Mouse (Mus musculus): Measurements from ENCODE around the gene Prdm9. TPM values are rescaled to one million over a fixed set of nuclear protein-coding genes. Genes with fewer than 3 reads are reported as not detected.
A peak's percentile ranks its signal among the peaks of the same experiment; 100 is the strongest.
"Not testable (repeated sequence)": the region's sequence is repeated elsewhere in the genome, so short reads cannot be mapped to it uniquely, and the experiment has no call there.

The Prdm9 gene
- total RNA-seq (2015; ENCODE audit: low replicate concordance) (3.8 TPM in 1 of 2 replicates, not detected in the other), total RNA-seq (2017; ENCODE audit: low replicate concordance) (0.26 and 0.42 TPM in 2 replicates)

DNA sequence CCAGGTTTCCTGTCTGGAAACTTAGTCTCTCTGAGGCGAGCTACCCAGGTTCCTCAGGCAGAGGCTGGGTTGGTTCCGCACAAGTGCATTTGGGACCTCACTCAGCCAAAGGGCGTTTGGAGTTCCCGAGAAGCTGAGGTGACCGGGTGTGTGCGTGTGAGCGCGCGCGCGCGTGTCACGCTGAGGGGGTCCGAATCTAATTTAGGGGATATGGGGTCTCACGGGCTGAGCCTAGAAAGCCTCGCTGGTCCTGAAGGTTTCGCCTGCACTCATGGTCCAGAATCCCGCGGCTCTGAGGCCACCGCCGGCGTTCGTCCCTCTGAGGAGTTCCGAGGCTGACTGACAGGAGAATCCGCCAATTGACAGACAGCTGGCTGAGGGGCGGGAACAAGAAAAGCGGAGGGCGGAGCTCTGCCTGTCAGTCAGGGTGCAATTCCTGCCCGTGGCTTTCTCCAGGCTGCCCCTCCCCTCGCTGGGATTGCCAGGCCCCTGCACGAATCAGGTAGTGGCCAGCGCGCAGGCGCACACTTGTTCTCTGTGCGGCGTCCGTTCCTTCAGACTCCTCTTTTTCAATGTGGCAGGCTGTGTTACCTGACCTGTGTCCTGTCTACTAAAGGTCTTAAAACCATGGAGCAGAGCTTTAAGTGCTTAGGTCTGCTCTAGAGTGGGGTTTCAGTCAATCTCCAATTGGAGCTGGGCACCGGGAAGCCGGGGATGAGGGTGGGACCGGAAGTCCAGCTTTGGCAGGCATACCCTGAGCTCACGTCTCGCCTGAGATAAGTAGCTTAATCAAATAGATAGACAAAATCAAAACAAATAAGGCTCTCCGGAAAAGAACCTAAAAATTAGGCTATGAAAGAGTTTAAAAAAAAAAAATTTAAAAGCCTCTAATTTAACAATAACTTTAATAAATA lies at the start of gene Prdm9:
Gene Prdm9, minus strand, starts transcription at position 341 of the 914 bp plus-strand sequence.
- peak; percentile 100 for ATAC-seq (replicated peaks; ENCODE audit: low FRiP score, poor library complexity, severe bottlenecking)

DNA sequence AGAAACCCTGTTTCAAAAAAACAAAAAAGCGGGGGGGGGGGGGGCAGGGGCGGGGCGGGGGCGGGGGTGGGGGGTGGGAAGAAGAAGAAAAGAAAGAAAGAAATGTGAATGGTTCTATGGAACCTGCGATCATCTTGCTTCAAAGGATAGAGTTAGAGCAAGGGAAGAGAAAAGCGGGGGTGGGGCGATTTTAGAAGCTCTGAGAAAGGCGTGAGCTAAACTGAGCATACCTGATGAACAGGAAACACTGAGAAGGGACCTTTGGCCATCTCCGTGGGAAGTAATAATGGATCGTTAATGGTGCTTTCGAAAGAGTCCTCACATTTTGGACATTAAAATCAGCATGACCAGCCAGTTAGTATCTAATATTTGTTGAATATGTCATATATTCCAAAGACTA lies 35.3 kb upstream of the Prdm9 start:
- no peak for ATAC-seq (replicated peaks; ENCODE audit: low FRiP score, poor library complexity, severe bottlenecking)

DNA sequence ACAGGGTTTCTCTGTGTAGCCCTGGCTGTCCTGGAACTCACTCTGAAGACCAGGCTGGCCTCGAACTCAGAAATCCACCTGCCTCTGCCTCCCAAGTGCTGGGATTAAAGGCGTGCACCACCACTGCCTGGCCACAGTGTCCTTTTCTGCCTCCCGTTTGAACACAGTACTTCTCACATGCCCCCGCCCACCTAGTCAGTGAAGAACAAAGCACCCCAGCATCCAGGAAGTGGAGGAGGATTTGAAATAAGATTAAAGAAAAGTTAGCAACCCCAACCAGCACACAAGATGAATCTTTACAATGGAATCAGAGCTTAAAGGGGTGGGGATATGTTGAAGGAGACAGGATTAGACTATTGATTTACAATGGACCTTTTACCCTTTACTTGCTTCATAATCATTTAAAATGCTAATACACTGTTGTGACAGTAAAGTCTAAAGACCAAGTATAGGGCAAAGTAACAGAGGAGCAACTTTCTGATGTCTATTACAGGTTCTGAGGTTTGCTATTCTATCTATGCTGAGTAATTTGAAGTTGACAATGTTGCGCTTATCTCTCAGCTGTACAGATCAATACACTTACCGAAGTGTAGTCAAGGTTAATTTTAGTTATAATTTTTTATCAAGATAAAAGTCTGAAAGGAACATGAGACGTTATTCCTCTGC lies 27.2 kb upstream of the Prdm9 start:
- no peak for ATAC-seq (replicated peaks; ENCODE audit: low FRiP score, poor library complexity, severe bottlenecking)

DNA sequence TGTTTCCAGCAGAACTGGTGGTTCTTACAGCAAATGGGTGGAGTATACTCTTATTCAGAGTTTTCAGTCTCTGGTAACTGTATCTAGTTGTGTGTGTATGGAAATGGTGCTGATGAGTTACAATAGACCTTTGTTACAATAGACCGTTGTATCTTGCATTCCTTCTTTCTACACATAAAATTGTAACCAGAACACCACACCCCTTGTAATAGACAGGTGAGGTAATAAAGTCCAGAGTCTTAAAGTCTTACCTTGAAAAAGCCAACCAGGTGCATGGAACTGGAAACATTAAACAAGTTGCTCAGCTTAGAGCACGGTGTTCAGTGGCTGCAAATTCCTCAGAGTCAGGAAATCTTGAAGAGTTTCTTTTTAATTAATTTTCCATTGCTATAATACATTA lies 24.0 kb upstream of the Prdm9 start:
- no peak for ATAC-seq (replicated peaks; ENCODE audit: low FRiP score, poor library complexity, severe bottlenecking)

DNA sequence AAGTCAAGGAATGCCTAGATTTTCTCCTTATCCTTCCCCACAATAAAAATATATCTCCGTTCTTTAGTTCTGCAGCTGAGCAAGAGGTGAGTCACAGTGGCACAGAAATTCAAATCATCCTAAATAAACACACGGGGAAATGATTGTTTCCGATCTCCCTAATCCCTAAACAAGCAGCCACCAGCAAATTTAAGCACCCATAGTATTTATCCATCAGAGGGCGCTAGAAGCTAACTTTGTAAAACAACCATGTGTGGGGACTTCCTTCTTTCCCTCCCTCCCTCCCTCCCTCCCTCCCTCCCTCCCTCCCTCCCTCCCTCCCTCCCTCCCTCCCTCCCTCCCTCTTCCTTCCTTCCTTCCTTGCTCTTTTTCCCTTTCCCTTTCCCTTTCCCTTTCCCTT lies 21.5 kb upstream of the Prdm9 start:
- no peak for ATAC-seq (replicated peaks; ENCODE audit: low FRiP score, poor library complexity, severe bottlenecking)

DNA sequence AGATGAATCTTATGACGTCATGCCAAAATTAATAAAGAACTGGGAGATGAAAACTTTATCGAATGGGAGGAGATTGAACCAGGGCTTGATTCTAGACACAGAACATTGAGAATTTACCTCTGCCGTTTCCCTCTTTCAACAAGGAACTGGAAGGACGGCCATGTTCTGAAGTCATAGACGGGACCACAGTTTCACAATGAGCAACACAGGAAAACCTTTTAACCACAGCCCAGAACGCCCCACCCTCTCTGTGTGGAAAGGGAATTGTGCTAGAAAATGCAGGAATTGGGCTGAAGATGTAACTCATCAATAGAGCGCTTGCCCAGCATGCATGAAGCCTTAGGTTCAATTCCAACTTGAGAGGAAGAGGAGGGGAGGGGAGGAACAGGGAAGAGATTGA lies 18.9 kb upstream of the Prdm9 start:
- no peak for ATAC-seq (replicated peaks; ENCODE audit: low FRiP score, poor library complexity, severe bottlenecking)

DNA sequence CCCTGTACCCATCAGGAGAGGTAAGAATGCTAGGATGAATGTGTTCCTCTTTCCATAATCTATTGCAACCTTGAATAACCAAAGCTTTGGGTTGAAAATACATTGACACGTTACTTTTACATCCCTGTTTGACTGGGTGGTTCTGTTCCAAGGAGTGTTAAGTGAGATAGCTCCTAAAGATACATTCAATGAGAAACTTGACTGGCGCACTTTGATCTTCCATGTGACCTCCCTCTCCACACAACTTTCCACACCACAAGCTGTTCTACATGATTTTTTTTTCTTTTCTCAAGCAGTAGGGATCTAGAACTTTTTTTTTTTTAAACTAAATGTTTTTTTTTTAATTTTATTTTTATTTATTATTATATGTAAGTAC lies 15.9 kb upstream of the Prdm9 start:
- ATAC-seq (replicated peaks; ENCODE audit: low FRiP score, poor library complexity, severe bottlenecking) = no peak

DNA sequence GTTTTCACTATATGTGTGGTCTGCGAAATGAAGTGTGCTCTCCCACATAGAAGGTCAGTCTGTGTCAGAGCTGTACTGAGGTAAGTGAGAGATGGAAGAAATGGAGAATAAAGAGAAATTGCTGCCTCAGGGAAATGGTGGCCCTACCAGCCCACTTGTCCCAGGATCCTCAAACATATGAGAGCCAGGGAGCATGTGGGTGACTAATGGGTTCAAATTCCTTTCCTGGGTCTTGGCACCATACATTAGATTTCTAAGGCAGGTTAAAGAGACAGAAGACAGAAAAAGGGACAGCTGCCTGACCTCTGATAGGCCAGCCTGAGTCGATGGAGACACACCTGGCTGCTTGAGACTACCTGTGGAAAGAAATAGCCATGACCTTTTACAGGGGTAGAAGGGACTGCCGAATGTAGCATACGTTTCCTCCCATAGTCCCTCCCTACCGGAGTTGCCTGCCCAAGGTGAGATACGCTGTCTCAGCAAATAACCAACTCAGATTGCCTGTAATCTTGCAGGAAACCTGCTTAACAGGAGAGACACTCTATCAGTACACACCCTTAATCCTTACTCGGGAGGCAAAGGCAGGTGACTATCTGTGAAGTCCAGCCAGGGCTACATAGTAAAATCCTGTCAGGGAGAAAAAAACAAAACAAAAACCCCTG lies 15.4 kb upstream of the Prdm9 start:
- no peak for ATAC-seq (replicated peaks; ENCODE audit: low FRiP score, poor library complexity, severe bottlenecking)

DNA sequence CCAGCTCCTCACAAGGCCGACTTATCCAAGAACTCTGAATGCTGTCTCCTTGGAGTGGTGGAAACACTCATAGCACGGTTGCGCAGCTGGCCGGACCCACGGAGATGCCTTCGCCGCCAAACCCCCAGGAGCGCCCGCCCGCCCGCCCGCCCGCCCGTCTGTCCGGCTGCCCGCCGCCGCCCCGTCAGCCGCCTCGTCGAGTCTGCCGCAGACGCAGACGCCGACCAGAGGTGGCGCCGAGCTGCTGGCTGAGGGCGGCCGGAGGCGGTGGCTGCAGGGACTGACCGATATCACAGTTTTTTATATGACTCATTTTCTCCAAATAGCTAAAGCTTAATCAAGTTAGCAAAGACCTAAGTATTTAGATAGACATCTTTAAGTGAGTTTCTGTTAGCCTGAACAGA lies 13.1 kb upstream of the Prdm9 start:
- no peak for ATAC-seq (replicated peaks; ENCODE audit: low FRiP score, poor library complexity, severe bottlenecking)

DNA sequence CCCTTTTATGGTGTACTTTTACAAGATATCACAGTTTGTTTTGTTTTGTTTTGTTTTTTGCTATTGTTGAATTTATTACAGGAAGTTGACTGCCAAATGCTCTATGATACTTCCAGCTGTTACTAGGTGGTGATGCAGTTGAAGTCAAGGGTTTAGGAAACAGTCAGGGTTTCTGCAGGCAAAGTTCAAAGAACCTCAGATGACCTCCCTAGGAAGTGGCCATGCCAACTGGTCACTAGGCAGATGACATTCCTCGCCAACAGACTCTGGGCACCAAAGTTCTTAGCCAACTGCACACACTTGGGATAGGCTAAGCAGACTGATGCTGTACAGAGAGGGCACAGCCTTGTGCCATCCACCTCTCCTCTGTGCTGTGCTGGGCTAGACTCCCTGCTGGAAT lies 10.9 kb upstream of the Prdm9 start:
- ATAC-seq (replicated peaks; ENCODE audit: low FRiP score, poor library complexity, severe bottlenecking) = no peak

DNA sequence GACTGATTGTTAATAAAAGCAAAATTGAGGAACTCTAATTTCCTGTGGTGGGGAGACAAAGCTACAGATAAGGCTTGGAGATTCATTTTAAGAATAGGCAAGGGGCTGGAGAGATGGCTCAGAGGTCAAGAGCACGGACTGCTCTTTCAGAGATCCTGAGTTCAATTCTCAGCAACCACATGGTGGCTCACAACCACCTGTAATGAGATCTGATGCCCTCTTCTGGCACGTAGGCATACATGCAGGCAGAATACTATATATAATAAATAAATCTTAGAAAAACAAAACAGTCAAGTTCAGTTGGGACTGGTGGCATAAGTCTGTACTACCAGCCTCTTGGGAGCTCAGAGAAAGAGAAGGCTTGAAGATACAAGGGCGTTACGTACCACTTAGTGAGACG lies 2.8 kb upstream of the Prdm9 start:
- ATAC-seq (replicated peaks; ENCODE audit: low FRiP score, poor library complexity, severe bottlenecking) = no peak

DNA sequence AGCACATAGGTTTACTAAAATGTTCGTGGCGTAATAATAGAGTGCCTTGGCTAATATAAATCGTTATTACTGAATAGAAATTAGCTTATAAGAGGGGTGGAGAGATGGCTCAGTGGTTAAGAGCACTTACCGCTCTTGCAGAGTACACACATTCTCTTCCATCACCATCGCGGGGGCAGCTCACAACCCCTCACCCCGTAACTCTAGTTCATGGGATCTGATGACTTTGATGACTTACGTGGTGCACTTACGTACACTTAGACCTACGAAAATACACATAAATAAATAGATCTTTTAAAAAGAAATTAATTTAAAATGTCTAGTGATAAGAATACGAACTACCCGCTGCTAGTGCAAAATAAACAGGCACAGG lies 760 bp upstream of the Prdm9 start:
- no peak for ATAC-seq (replicated peaks; ENCODE audit: low FRiP score, poor library complexity, severe bottlenecking)

DNA sequence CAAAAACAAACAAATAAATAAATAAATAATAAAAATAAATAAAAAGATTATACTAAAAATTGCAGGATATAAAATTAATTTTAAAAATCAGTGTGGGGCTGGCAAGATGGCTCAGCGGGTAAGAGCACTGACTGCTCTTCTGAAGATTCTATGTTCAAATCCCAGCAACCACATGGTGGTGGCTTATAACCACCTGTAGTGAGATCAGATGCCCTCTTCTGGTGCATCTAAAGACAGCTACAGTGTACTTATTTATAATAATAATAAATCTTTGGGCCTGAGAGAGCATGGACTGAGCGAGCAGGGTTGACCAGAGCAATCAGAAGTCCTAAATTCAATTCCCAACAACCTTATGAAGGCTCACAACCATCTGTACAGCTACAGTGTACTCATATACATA lies 4.2 kb downstream of the Prdm9 start:
- ATAC-seq (replicated peaks; ENCODE audit: low FRiP score, poor library complexity, severe bottlenecking) = no peak

DNA sequence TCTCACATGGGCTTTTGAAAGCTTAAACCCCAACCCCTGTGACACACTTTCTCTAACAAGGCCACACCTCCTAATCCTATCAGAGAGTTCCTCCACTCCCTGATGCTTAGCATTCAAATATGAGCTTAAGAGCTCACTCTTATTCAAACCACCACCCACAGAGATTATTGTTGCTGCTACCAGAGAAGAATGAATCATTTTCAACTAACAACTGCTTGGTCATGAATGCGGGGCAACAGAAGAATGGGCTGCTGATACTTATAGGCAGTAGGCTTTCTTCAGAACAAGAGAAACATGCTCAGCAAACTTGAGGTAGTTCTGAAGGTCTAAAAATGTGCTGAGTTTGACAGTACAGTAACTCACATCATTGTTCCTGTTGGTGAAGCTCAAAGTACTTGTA lies 14.4 kb downstream of the Prdm9 start:
- ATAC-seq (replicated peaks; ENCODE audit: low FRiP score, poor library complexity, severe bottlenecking) = no peak

DNA sequence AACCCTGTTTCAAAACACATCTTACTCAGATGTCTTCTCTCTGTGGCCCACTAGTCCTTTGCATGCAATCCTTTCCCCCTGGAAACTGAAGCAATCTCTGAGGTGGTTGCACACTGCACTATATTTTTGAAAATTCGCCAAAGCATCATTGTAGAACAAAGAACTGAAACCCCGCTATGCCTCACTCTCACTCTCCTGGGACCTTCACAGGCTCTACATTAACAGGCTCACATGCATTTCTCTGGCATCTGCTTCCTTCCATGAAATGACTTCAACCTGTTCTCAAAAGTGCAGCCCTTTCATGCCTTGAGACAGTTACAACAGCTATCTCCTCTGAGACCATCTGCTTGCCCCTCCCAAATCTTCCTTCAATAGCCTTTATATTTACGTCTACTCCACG lies 17.7 kb downstream of the Prdm9 start:
- no peak for ATAC-seq (replicated peaks; ENCODE audit: low FRiP score, poor library complexity, severe bottlenecking)

DNA sequence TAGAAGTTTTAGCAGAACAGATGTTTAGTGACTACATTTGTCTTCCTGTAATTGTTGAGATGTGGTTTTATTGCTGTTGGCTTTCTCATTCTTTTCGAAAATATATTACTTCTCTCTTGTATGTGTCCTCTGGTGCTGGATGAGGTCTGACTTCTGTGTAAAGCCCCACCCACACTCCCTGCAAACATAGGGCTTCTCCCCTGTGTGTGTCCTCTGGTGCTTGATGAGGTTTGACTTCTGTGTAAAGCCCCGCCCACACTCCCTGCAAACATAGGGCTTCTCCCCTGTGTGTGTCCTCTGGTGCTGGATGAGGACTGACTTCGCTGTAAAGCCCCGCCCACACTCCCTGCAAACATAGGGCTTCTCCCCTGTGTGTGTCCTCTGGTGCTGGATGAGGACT lies 20.3 kb downstream of the Prdm9 start:
- not testable (repeated sequence) for ATAC-seq (replicated peaks; ENCODE audit: low FRiP score, poor library complexity, severe bottlenecking)

DNA sequence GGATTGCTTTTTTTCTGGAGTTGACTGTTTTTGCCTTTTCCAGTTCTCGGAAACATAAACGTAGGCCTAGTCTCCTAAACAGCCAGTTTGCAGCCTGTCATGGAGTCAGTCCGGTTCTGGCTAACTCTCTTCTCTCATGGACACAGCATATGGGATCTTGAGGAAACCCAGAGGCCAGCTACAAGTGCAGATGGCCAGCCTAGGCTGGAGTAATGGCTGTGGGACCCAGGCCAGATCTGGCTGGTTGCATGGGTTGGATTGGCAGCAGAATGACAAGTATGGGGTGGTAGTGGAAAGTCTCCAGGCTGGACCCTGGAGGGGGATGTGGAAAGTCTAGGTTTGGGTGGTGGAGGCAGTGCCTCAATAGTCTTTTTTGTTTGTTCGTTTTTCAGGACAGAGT lies 23.8 kb downstream of the Prdm9 start:
- ATAC-seq (replicated peaks; ENCODE audit: low FRiP score, poor library complexity, severe bottlenecking) = no peak

DNA sequence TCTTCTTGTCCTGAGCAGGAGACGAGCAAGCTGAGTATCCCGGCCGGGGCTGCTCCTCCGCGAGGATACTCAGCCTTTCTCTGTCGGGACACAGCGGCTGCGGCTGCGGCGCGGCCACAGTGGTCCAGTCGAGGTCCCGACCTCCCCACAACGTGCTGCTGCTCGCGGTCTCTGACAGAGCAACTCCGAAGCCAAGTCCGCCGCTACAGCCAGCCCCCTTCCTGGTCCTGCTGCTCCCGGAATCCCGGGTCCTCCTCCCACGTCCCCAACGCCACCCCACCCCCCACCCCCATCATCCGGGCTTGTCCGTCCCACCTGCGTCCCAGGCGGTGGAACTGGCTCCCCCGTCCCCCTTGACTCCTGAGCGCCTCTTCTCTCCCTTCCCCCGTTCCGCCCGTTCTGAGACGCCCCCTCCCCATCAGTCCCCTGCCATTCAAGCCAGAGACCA lies 27.7 kb downstream of the Prdm9 start:
- no peak for ATAC-seq (replicated peaks; ENCODE audit: low FRiP score, poor library complexity, severe bottlenecking)

DNA sequence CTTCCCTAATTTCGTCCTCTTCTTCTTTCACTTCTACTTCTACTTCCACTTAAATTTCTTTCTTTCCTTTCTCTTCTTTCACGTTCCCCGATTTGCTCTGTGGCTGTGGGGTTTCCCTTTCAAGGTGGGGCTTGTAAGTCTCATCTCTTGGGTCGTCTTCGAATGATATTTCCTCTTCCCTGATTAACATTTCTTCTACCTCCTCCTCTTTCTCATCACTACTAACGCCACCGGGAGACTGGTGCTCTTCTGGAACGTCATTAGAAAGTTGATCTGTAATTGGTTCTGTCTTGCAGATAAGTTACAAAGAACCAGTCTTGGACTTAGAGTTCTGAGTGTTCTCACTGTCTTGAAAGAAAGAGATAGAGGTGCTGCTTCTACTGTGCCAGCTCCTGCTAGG lies 28.2 kb downstream of the Prdm9 start:
- ATAC-seq (replicated peaks; ENCODE audit: low FRiP score, poor library complexity, severe bottlenecking) = no peak

DNA sequence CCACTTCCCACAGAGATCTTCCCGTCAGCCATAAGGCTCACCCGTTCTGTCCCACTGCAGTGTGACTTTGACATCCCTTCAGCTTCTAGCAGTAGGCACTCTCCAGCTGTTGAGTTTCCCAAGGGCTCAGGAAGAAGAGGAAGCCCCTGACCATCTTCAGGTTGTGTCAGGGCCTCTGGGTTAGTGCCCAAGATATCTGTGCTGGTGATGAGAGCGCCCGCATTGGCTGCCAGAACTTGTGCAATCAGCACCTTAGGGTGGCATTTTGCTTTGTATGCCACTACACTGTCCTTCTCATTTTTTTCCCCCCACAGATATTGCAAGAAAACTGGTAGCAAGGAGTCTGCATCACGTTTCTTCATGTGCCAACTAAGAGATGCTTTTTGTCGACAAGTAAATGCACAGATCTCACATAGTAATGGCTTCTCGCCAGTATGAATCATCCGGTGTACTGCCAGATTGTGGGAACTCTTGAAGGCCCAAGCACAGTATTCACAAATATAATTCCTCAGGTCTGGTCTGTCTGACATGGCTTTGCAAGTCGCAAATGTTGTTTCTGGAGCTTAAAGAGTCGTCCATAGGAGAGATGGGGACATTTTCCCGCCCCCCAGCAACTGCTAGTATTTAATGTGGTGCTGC lies 28.9 kb downstream of the Prdm9 start:
- ATAC-seq (replicated peaks; ENCODE audit: low FRiP score, poor library complexity, severe bottlenecking) = no peak

All from erythroblast, adult 5-6 weeks (primary cell).